Mouse (Mus musculus) gastrocnemius, postnatal 4 days (tissue): Measurements from ENCODE around the gene Pitpnm3. TPM values are rescaled to one million over a fixed set of nuclear protein-coding genes. Genes with fewer than 3 reads are reported as not detected.
A peak's percentile ranks its signal among the peaks of the same experiment; 100 is the strongest.
"Not testable (repeated sequence)": the region's sequence is repeated elsewhere in the genome, so short reads cannot be mapped to it uniquely, and the experiment has no call there.

Experiments used
- DNase-seq, 2 experiments: peaks; one replicate each; pipeline ENCODE4 v3.0.0; 2021 to 2022; ENCODE audit warnings: low spot score in 2 of 2, mixed read lengths in 2 of 2
- long read RNA-seq, 2 experiments: library from polyadenylated mRNA; stranded (forward); transcript quantifications; one replicate each; pipeline ENCODE4 v2.0.0; 2021
- total RNA-seq, 2 experiments: library from RNA; stranded (reverse); gene quantifications; 2 replicates each; pipeline ENCODE4 v1.2.3; 2021

The Pitpnm3 gene
- 1 to 10 TPM; 1.4 to 1.5 TPM for total RNA-seq
- long read RNA-seq, experiment 1, partial matches to known transcripts: 0 of 1 reads
- long read RNA-seq, experiment 1, other reads (novel, unspliced or antisense): 1 of 1 reads
- long read RNA-seq, experiment 2, partial matches to known transcripts: 3 of 4 reads
- long read RNA-seq, experiment 2, other reads (novel, unspliced or antisense): 1 of 4 reads

DNA sequence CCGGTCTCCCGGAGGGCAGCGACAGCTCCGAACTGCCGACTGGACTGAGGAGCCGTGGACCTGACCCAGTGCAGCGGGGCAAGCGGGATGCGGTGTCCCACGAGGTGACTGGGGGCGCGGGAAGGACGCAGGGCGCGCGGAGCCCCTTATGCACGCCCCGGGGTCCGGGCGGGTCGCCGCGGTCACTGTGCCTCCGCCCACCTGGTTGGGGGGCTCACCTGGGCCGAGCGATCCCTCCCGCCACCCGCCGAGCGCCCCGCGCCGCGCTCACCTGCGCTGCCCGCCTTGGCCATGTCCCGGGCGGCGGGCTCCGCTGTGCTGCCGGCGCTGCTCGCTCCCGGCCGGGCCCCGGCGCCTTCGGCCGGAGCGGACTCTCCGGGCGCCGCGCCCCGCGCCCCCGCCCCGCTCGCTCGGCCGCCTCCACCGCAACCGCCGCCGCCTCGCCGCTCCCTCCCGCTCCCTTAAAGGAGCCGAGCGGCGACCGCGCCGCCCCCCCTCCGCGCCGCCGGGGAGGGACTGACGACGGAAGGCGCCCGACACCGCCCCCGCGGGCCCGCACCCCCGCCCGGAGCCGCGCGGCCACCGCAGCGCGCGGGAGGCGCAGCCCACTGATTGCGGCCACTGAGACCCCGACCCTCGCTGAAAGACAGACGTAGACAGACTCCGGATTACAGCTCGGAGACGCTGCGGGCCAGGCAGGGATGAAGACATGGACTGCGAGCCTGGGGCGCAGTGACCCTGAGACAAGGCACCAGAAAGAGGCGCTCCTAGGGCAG, at the start of gene Pitpnm3:
Pitpnm3 (minus strand) TSS at position 396 of the 776 bp plus-strand sequence.
- DNase-seq: peak; percentile 29 to 33

DNA sequence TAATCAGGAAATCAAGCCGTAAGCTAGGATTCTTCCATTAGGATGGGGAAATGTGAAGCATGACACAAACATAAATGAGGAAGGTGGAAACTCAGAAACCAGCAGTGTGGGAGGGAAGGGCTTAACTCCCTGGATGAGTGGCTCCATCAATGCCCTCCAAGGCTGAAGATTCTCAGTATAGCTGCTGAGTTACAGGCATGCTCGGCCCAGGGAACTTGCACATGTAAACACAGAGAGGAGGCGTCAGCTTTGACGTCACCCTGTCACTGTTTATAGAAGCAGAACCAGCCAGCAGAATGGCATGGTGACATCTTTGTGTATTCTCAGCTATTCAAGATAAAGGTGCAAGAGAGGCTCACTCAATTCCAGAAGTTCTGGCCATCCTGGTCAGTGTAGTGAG, 48.7 kb upstream of the Pitpnm3 start:
- no peak for DNase-seq

DNA sequence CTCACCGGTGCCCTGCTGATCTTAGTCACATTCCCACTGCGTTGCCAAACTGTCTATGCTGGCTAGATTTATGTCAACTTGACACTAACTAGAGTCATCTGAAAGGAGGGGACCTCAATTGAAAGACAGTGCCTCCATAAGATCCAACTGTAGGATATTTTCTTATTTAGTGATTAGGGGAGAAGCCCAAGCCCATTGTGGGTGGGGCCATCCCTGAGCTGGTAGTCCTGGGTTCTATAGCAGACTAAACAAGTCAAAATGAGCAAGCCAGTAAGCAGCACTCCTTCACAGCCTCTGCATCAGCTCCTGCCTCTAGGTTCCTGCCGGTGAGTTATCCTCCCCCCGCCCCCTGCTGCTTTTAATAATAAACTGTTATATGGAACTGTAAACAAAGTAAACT, 45.6 kb upstream of the Pitpnm3 start:
- DNase-seq: no peak

DNA sequence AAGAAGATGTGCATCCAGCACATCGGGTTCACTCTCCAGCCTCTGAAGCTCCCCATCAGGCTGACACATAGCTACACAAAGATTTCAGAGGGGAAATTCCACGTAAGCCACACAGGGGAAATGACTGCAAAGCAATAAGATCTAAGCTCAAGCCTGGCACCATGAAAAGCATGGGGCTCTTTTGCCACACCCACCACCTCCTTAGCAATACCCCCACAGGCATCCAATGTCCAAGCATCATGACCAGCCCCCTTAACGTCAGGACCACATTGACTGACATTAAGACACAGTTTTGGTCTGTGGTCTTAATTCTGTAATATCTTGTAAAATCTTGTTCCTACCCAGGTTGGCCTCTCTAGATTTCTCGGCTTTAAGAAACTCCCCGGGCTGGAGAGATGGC, 45.0 kb upstream of the Pitpnm3 start:
- no peak for DNase-seq

DNA sequence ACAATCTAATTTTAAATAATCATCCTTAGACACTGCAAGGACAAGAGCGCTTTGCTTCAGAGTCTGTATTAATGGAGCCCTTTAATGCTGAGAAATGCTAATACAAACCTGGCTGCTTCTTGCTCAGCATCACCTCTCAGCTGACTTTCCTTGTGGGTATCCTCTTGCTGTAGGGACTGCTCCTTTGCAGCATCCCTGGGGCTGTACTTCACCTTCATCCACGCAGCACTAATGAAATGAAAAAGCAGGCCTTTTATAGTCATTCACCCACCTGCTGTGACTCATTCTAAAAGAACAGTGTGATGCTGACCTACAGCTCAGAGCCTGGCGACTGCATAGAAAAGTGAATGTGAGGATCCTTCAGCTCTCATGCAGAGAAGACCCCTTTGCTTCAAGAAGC, 41.0 kb upstream of the Pitpnm3 start:
- DNase-seq: no peak

DNA sequence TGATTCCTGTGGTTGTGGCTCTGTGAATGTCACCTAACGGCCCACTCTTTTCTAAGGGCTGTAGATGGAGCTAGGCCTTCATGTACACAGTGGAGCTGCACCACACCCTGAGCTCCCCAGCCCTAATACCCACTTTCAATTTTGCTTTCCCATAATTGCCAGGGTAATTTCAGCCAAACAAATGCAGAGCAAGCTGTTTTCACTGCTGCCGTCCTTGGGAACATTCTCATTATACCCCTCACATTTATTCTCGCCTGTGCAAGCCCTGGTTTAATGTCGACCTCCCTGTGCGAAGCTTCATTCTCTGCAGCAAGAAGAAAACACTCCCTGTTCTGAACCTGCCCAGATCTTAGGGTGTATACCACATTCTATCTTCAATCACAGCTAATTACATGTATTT, 40.4 kb upstream of the Pitpnm3 start:
- no peak for DNase-seq

DNA sequence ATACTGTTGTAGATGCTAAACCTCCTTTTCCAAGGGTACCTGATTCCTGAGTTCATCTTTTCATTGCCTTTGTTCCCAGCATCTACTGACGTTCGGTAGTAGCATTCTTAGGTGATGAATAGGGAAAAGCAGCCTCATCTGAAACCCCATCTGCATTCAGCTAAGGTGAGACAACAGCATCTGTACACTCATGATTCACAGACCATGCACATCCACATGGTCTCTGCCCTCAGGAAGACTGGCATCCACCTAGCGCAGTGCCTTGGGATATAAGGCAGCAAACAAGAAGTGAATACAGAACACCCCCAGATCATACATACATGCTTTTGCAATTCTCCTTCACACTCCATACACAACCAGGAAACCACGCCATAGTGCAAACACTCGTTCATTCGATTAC, 39.1 kb upstream of the Pitpnm3 start:
- DNase-seq: no peak

DNA sequence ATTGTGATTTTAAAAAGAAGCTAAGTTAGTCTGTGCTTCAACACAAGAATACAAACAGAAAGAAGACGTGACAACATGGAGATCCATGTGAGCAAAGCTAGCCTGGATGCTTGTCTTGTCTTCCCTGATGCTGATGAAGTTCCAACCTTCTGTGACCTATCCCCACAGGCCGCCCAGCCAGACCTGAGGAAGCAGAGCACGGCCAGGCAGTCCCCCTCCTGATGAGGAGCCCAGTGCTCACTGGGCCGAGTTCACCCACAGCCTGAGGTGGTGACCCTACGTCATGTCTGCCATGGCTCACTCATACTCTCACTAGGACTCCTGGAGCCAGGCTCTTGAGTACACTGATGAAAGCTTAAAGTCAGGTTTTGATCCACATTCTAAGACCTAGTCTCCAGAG, 37.9 kb upstream of the Pitpnm3 start:
- DNase-seq: no peak

DNA sequence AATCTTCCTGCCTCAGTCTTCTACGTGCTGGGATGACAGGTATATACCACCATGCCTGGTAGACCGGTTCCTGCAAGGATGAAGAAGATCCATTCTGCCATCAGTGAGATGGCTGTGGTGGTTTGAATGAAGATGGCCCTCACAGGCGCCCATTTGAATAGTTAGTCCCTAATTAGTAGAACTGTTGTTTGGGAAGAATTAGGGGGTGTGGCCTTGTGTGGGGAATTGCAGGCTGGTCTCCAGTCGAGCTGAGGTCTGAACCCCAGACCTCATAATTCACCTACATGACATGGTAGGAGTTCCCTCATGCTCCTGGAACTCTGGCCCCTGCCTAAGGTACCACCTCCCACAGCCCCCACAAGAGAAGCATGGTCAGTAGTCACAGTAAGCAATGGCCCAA, 36.3 kb upstream of the Pitpnm3 start:
- DNase-seq: not testable (repeated sequence)

DNA sequence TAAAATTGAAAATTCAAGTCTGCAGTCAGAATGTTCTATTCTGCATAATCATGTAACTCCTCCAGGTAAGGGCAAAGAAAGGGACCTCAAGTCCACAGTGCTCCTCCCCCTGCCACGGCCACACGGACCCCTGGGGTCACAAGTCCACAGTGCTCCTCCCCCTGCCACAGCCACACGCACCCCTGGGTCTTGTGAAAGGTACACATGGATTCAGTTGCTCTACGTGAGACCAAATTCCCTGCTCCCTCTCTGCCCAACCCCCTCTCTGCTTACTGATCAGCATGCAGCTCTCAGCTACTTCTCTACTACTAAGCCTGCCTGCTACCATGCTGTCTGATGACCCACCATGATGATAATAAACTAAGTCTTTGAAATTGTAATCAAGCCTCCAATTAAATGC, 34.3 kb upstream of the Pitpnm3 start:
- no peak for DNase-seq

DNA sequence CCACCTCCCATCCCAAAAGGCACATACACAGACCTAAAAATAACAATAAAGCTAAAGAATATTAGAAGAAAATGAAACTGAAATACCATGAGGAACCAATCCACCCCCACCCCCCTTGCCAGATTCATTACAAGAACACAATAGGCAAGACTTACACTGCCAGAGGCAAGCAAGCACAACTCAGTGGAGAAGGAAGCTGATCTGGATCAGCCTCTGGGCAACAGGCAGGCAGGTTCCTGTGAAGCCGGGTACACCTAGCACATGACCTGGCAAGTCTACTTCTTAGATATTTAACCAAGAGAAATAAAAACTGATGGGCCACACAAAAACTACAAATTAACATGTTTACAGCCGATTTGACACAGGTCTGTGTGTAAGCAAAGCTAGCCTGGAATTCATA, 27.6 kb upstream of the Pitpnm3 start:
- no peak for DNase-seq

DNA sequence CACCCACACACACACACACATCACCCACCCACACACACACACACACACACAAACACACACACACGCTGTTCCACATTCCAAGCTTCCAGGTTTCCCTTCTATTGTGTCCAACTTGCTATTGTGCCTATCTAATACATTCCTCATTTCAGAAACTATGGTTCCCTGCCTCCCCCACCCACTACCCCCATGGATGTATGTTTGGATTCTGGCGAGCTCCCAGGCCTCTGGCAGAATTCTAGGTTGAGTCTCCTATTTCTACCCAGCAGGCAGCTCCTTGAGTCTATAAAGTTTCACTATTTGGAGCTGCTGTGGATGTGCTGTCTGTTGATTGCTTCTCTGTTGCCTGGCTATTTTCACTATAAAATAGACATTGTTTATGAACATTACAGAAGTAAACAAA, 21.0 kb upstream of the Pitpnm3 start:
- no peak for DNase-seq

DNA sequence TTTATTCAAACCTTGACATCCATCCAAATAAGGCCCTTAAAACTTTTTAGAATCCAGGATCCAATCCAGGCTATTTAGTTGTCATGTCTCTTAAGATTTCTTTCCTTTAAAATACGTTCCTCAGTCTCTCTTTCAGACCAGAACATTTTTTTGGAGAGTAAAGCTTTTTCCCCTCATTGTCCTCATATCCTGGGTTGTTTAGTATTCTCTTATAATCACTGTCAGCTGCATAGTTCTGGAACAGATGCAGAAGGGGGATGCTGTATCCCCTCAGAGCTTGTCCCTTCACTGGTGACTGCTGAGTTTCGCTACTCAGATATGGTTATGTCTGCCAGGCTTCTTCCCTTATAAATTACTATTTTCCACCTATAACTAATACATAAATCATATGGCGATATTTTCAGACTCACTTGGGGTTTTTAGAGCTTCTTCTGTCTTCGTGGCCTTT, 20.4 kb upstream of the Pitpnm3 start:
- no peak for DNase-seq

DNA sequence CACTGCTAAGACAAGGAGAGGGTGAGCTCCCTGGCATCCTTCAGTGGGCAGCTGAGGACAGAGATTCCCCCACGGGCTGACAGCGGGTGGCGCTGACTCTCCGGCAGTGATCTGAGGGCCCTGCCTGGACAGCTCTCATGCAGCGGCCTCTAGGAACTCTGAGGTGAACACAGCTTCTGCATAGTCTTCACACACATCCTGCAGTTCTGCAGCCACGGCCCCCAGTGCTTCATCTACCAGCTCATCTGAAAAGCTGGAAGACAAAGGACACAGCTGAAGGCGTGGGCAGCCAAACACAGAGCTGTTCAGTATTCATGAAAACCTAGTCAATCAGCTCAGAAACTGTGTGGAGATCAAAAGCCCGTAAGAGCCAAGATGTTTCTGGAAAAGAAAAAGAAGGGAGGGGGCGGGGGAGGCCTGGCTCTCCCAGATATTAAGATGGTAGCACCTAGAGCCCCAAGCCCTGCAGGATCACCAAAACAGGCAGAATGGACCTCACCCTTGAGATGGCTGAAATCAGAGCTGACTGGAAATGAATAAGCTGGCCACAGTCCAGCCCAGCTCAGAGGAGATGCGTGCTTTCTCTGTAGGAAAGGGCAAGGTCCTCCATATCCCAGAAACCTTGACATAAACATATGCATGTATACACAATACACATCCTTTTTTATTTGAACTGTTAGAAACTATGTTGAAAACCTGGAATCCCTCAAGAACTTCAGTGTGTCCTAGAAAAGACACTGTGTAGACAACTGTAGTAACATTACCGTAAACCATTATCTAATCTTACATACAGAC, 19.8 kb upstream of the Pitpnm3 start:
- DNase-seq: no peak

DNA sequence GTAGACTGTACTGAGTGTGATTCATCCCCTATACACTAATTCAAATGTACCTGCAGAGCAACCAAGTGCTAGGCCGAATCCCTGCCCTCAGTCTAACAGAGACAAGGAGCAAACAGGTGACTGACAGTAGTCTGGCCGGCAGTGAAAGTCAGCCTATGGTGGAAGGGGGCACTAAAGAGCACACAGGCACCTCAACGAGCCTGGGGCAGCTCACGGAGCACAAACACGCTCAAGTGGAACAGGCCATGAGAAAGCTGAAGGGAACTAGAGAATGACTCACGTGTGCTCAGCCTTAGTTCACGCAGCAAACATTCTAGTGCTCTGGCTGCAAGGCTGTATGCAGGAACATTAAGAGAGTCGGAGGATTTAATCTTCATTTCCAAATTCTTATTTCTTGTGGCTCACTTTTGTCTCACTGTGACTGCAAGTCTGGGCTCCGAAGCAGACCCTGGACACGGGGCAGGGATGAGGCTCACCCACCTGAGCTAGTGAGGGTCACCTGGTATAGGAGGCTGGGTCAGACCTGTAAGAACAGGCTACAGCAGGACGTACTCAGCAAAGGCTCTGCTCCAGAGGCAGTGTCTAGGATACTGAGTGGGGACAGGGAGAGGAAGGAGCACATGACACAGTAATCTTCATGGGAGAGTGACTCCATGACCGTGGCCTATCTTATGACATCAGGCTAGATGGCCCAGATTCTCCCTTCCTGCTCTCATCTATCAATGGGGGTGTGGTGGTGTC, 17.7 kb upstream of the Pitpnm3 start:
- no peak for DNase-seq

DNA sequence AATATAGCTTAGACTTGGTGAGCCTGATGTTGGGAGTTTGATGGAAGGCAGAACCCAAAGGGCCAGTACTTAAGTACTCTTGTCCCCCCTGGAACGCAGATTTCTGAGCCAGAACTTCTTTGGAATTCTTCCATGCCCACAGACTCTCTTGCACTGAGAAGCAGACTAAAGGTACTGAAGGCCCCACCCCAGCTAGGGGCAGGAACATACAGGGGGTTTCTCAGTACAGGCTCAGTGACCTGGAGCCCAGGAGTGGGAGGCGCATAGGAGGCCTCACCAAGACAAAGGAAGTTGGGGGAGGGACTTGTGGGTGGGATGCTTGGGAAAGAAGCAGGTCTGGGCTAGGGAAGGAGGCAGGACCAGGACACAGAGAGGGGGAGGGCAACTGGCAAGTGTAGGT, 15.5 kb upstream of the Pitpnm3 start:
- DNase-seq: no peak

DNA sequence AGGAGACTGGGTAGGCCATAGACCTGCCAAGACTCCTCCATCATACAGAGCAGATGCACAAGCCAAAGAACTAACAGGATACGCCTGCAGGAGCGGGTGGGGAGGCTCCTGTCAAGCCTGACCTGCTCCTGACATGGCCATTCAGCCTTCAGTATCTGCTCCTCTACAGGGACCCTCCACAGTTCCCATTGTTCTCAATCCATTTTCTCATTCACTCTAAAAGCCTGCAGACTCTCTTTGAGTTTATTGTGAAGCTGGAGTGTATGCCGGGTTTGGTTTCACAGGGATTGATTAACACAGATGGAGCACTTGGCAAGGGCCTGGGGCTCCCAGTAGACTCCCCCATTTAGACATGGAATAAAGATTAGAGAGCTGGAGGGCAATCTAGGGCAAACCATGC, 12.3 kb upstream of the Pitpnm3 start:
- DNase-seq: no peak

DNA sequence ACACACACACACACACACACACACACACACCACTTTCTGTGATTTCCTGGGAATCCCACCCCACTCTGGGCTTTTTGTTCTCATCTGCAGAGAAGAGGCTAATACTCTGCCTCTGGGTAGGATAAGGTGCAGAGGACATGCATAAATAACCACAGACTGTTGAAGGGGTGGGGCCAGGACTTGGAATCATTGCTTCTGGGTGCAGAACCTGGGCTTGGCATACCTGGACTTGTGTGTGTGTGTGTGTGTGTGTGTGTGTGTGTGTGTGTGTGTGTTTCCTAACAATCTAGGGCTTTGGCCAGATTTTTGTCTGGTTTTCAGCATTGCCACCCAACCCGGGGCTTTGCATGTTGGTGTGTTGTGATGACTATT, 10.3 kb upstream of the Pitpnm3 start:
- no peak for DNase-seq

DNA sequence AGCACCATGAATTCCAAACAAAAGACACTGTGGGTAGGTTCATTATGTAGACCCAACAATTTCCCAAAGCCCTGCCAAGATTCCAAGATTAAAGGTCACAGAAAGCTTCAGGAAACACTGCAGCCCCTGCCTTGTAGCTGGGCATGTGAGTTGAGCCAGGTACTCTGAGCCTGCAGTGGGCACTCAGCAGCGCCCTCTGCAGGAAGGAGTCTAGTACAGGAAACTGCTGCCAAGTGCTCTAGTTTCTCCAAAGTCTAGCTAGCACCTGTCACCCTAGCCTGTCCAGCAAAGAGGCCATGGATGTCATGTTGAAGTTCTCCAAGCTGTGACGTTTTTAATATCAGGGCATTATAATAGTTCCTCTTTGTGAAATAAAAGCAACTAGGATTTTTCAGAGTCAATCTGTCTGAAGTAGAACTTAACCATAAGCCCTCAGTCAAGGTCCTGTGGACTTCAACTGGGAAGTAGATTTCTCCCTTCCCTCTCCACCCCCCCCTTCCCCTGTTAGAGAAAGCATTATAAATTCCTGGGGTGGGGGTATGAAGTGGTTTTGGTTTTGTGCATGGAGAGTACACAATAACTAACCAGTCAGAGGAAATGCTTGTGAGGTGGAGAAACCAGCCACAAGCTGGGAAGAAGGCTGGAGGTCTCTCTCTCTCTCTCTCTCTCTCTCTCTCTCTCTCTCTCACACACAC, 9.8 kb upstream of the Pitpnm3 start:
- DNase-seq: no peak

DNA sequence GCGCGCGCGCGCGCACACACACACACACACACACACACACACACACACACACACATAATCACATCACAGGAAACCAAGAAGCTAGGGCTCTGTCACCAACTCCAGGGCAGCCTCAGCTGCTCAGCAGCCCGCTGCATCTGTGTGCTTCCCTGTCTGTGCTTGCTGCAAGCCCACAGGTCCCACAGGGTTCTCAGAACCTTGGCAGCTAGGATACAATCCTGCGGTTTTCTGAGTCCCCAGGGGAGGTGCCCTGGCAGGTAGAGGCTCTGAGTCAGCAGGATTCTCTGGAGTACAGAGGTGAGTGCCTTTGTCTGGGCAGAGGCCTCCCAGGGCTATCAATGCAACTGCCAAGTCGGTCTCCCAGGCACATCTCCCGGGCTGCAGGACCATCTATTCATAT, 7.3 kb upstream of the Pitpnm3 start:
- no peak for DNase-seq

DNA sequence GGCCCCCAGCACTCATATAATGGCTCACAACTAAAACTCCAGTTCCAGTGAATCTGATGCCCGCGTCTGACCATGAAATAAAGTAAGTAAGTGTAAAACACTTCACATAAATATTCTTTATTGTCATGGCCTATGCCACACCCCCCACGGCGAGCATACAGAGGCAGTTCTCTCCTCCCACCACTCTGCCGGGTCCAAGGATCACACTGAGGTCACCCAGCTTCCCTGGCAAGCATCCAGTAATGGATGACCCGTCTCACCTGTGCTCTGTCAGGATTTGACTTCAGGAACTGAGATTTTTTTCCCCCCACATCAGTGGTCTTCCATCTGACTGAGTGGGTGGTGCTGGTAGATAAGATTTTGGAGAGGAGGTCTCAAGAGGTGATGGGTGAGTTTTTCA, 4.6 kb upstream of the Pitpnm3 start:
- DNase-seq: no peak
